Comparison of ENCODE assay signal across 17 mouse cellular contexts in genomic region chr12:86055306-86055705, GRCm38 (mm10). TPM values are rescaled to one million over a fixed set of nuclear protein-coding genes. Genes with fewer than 3 reads are reported as not detected.
DNase-seq lines count a peak whose midpoint lies in the region; TF ChIP-seq lines count a peak whose summit lies in the region.
"Had no signal": no experiment of that assay in that cellular context is flagged by ENCODE, and none has a peak within 500 bp of the region (broad histone marks: within the 10 kb centered on the region; RNA-seq: fewer than 3 reads in every experiment).

No protein-coding gene starts in this region.

- no peak overlapping the region for H3K27ac ChIP-seq in gastrocnemius, adult 2 months
- H3K27ac ChIP-seq: embryonic facial prominence, embryonic 13.5 days; embryonic facial prominence, embryonic 15.5 days; forebrain, embryonic 10.5 days; forebrain, embryonic 12.5 days had no signal

- H3K79me2 ChIP-seq in myocyte (ENCODE audit: control insufficient read depth, insufficient read depth), result no peaks in the 10 kb centered on the region

- H3ac ChIP-seq in myocyte (ENCODE audit: control insufficient read depth, insufficient read length), result no peak overlapping the region

- peaks cover 45% of the 10 kb centered on the region for H3K36me3 ChIP-seq in myocyte (ENCODE audit: control insufficient read depth, insufficient read depth)
- H3K36me3 ChIP-seq: forebrain, embryonic 12.5 days had no signal

- DNase-seq in cerebellum, adult 9-10 months, result peak; percentile 47
- no peak for DNase-seq in cerebellum, adult 9-11 months
- peak; percentile 22 to 54 for DNase-seq in cerebellum, postnatal 25 days
- no peak for DNase-seq in cerebellum, postnatal 4 days (ENCODE audit: low spot score in 2 of 2)
- DNase-seq in brain, adult 2 months (ENCODE audit: low read depth, low spot score), result peak; percentile 34
- no peak for DNase-seq in gastrocnemius, adult 2 months
- DNase-seq: adrenal gland, adult 2 months; adrenal gland, postnatal 10 days; adrenal gland, postnatal 25 days; cerebellum, adult 11 months; embryo, embryonic 11 days had no signal

- peak; percentile 16 for TF ChIP-seq POLR2A in myocyte (IDR thresholded peaks at IDR 0.05; ENCODE audit: insufficient read length, low read depth)

- H3K4me3 ChIP-seq in myocyte, result no peak overlapping the region
- H3K4me3 ChIP-seq in gastrocnemius, adult 2 months, result no peak overlapping the region
- H3K4me3 ChIP-seq: embryonic facial prominence, embryonic 13.5 days; embryonic facial prominence, embryonic 15.5 days; erythroblast, embryonic 14.5 days; forebrain, embryonic 10.5 days; forebrain, embryonic 12.5 days had no signal

- H3K4me2 ChIP-seq in myocyte (ENCODE audit: low read depth), result no peak overlapping the region
- H3K4me2 ChIP-seq: embryonic facial prominence, embryonic 13.5 days; embryonic facial prominence, embryonic 15.5 days; forebrain, embryonic 12.5 days had no signal

- intact Hi-C loops in gastrocnemius, adult 2 months (cut with DNase I), result no loop called here

- H3K27me3 ChIP-seq in myocyte (ENCODE audit: control insufficient read depth, insufficient read depth, insufficient read length), result no peaks in the 10 kb centered on the region
- H3K27me3 ChIP-seq: embryonic facial prominence, embryonic 13.5 days; embryonic facial prominence, embryonic 15.5 days; forebrain, embryonic 12.5 days had no signal

- TF ChIP-seq CTCF in gastrocnemius, adult 2 months (IDR thresholded peaks at IDR 0.05), result no peak

TF ChIP-seq in myocyte, 11 proteins besides CTCF, POLR2A, EP300 and RAD21:
- TF ChIP-seq POLR2AphosphoS2 (IDR thresholded peaks at IDR 0.05; ENCODE audit: insufficient read length, low read depth) (peak; percentile 69), REST (IDR thresholded peaks at IDR 0.05; ENCODE audit: insufficient read depth, insufficient read length) (no peak), USF1 (IDR thresholded peaks at IDR 0.05; ENCODE audit: low read depth) (no peak)

RNA-seq across cellular contexts. Expression of gene Tgfb3, which starts 23.5 kb away (rescaled TPM):
- 79.2 TPM for polyA plus RNA-seq in myocyte (2012; fragmentation: generic; extraction: Trizol)
- 10 to 100 TPM; 32.2 to 48.0 TPM for total RNA-seq in gastrocnemius, adult 2 months (2021)
- polyA plus RNA-seq: erythroblast, embryonic 14.5 days had no signal

RNA-seq across cellular contexts. Expression of gene Ift43, which starts 27.0 kb away (rescaled TPM):
- polyA plus RNA-seq in myocyte (2012; fragmentation: generic; extraction: Trizol), result 93.4 TPM
- 10 to 100 TPM in 1 of 2 experiments, 1 to 10 TPM in 1; 8.4 to 13.6 TPM for total RNA-seq in gastrocnemius, adult 2 months (2021)
- polyA plus RNA-seq: erythroblast, embryonic 14.5 days had no signal

Comparison
In these comparisons a context has a peak if more than half of its experiments do, and no peak if none do; other contexts are left out.
1. DNase-seq: peak in cerebellum, adult 9-10 months (single experiment), cerebellum, postnatal 25 days (2 of 2) and brain, adult 2 months (single experiment); none in cerebellum, adult 9-11 months (single experiment), cerebellum, postnatal 4 days (0 of 2) and gastrocnemius, adult 2 months (single experiment).